Mouse (Mus musculus): ENCODE data around the gene Map3k14. TPM values are rescaled to one million over a fixed set of nuclear protein-coding genes. Genes with fewer than 3 reads are reported as not detected.

The Map3k14 gene
- polyA plus RNA-seq, 1 experiment from 2014 or later: 5.0 TPM

DNA sequence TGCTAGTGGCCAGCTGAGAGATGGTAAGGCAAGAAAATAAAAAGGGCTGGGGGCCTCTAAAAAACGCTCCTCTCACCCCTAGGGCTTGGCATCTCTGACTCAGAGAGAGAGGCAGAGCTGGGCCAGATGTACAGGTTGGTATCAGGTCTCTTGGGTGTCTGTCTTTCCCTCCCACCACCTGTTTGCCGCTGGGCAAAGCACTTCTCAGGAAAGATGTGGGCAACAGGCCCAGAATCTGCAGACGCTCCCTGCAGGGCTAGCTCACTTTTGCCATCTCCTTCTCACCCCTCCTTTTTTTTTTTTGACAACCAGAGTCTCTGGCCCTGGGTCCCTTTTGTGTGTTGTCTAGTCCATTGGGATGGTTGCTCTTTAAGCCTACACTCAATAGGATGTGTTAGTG lies 1.6 kb upstream of the Map3k14 start:
- no peak overlapping the region for H3K27ac ChIP-seq
- WGBS: 89% methylated on average over 3 of the region's 3 CpGs
- ATAC-seq: no peak

GRCm38 (mm10) chr11:103268350-103268749 lies 1.1 kb upstream of the Map3k14 start:
- WGBS: 83% methylated on average over 4 of the region's 4 CpGs
- Histone ChIP-seq H3K27ac (peak overlapping the region; percentile 93), H3K27me3 (no peaks in the 10 kb centered on the region), H3K4me2 (replicated peaks) (peak overlapping the region; percentile 83), H3K4me3 (replicated peaks) (peak overlapping the region; percentile 65; the same call in 1 of the 2 replicates), H3K9ac (replicated peaks) (no peak overlapping the region), H3K9me3 (no peaks in the 10 kb centered on the region), H3K4me1 (replicated peaks) (peaks cover 43% of the 10 kb centered on the region), H3K36me3 (no peaks in the 10 kb centered on the region)
- ATAC-seq: no peak

More for the DNA sequence above, 1.6 kb upstream of the Map3k14 start:
- Histone ChIP-seq H3K27me3 (no peaks in the 10 kb centered on the region), H3K4me2 (replicated peaks) (no peak overlapping the region), H3K9ac (replicated peaks) (no peak overlapping the region), H3K4me1 (replicated peaks) (peaks cover 37% of the 10 kb centered on the region), H3K4me3 (replicated peaks) (no peak overlapping the region), H3K9me3 (no peaks in the 10 kb centered on the region), H3K36me3 (no peaks in the 10 kb centered on the region)

- under 1% methylated on average over 41 of the region's 42 CpGs for WGBS
- Histone ChIP-seq H3K27me3 (no peaks in the 10 kb centered on the region), H3K9ac (replicated peaks) (peak overlapping the region; percentile 85), H3K4me1 (replicated peaks) (peaks cover 58% of the 10 kb centered on the region), H3K4me3 (replicated peaks) (peak overlapping the region; percentile 65), H3K4me2 (replicated peaks) (peak overlapping the region; percentile 83), H3K27ac (peak overlapping the region; percentile 93), H3K9me3 (no peaks in the 10 kb centered on the region), H3K36me3 (no peaks in the 10 kb centered on the region)
- peak; percentile 2; the same call in 1 of the 2 replicates for ATAC-seq
Measured at GRCm38 (mm10) chr11:103266729-103267345, 435 bp downstream of the Map3k14 start.

DNA sequence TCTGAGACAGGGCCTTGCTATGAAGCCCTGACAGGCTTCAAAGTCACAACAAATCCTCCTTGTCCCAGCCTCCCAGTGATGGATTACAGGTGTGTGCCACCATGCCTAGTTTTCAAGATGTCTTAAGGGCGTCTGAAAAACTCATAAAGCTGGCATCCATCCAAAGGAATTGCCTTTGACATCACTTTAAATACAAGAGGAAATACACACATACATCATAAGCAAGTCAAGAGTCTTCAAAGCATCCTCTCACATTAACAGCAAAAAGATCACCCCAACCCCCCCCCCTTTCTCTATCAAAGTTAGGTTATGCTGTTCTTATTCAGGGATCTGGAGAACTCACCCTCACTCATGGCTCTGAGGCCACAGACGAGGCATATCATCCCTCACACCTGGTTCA lies 1.4 kb downstream of the Map3k14 start:
- no peak for ATAC-seq
- H3K9ac ChIP-seq (replicated peaks): peak overlapping the region; percentile 85; the same call in 1 of the 2 replicates

DNA sequence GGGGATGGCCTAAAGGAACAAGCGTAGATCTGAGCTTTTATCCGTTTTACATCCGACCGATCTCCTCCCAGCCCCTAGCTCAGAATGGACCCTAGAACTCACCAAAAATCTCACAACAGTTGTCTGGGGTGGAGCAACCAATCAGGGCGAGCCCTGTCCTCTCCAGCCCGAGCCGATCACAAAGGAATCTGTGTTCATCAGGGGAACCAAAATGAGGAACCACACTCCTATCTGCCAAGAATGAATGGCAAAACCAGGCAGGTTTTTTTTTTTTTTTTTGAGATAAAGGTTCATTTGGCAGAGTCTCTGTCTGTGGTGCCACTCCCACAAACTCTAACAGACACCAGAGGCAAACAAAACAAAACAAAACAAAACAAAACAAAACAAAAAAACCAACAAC lies 2.1 kb downstream of the Map3k14 start:
- 25% methylated on average over 7 of the region's 7 CpGs for WGBS
- no peak for ATAC-seq
- Histone ChIP-seq H3K36me3 (no peaks in the 10 kb centered on the region), H3K27me3 (no peaks in the 10 kb centered on the region), H3K9ac (replicated peaks) (peak overlapping the region; percentile 53; the same call in 1 of the 2 replicates), H3K4me2 (replicated peaks) (peak overlapping the region; percentile 83), H3K9me3 (no peaks in the 10 kb centered on the region), H3K27ac (peak overlapping the region; percentile 70; the same call in 1 of the 2 replicates), H3K4me3 (replicated peaks) (peak overlapping the region; percentile 65), H3K4me1 (replicated peaks) (peaks cover 61% of the 10 kb centered on the region)

More for the DNA sequence above, 1.4 kb downstream of the Map3k14 start:
- Histone ChIP-seq H3K36me3 (no peaks in the 10 kb centered on the region), H3K4me2 (replicated peaks) (peak overlapping the region; percentile 83), H3K27ac (no peak overlapping the region), H3K4me1 (replicated peaks) (peaks cover 61% of the 10 kb centered on the region), H3K4me3 (replicated peaks) (peak overlapping the region; percentile 65), H3K27me3 (no peaks in the 10 kb centered on the region), H3K9me3 (no peaks in the 10 kb centered on the region)
- 64% methylated on average over 2 of the region's 2 CpGs for WGBS

- Histone ChIP-seq H3K4me3 (replicated peaks) (peak overlapping the region; percentile 65), H3K27ac (peak overlapping the region; percentile 70), H3K4me2 (replicated peaks) (peak overlapping the region; percentile 83), H3K36me3 (no peaks in the 10 kb centered on the region), H3K9me3 (no peaks in the 10 kb centered on the region), H3K9ac (replicated peaks) (peak overlapping the region; percentile 53; the same call in 1 of the 2 replicates), H3K27me3 (no peaks in the 10 kb centered on the region), H3K4me1 (replicated peaks) (peaks cover 62% of the 10 kb centered on the region)
- ATAC-seq: no peak
- 54% methylated on average over 20 of the region's 20 CpGs for WGBS
Measured at GRCm38 (mm10) chr11:103264427-103265005, 2.8 kb downstream of the Map3k14 start.

- peaks cover 66% of the 10 kb centered on the region for H3K4me1 ChIP-seq (replicated peaks)
- no peaks in the 10 kb centered on the region for H3K27me3 ChIP-seq
- no peaks in the 10 kb centered on the region for H3K36me3 ChIP-seq
- H3K9me3 ChIP-seq: no peaks in the 10 kb centered on the region
- peak overlapping the region; percentile 83 for H3K4me2 ChIP-seq (replicated peaks)
- WGBS: 18% methylated on average over 10 of the region's 10 CpGs
- H3K27ac ChIP-seq: peak overlapping the region; percentile 70
- peak overlapping the region; percentile 53 for H3K9ac ChIP-seq (replicated peaks)
- H3K4me3 ChIP-seq (replicated peaks): no peak overlapping the region
- no peak for ATAC-seq
Measured at GRCm38 (mm10) chr11:103263551-103263950, 3.7 kb downstream of the Map3k14 start.

DNA sequence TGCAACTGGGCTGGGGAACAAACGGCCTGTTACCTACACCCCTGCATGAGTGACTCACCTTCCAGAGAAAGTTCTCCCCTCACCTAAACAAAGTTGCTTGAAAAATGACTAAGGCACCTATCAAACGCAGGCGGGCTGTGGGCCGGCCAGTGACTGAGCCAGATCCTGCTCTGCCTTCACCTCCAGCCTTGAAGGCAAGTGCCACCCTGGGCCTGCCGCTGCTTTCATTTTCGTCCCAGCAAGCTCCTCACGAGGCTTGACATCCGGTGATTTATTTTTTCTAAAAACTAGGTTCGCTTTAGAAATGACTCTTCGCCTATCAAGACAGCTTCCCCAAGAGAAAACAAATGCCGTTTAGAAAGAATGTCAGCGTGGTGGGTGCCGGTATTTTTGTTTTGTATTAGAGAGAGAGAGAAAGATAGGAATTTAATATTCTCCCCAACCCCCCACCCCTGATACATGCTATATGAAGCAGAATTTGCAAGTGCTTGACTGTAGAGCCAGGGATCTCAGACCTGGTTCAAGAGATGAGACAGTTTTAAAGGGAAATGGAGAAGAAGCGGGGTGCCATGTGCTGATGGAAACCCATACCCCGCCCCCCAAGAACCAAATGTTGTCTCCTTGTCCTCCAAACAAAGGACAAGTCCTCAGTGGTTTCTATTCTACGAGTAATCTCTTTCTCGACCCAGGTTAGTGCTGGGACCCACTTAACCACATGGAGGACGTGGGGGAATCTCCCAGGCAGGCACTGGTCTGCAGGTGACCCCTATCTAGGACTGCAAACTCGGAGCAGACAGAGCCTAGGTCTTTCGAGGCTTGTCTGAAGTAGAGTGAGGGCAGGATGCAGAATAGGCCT lies 4.6 kb downstream of the Map3k14 start:
- Histone ChIP-seq H3K27ac (peak overlapping the region; percentile 70), H3K4me1 (replicated peaks) (peaks cover 59% of the 10 kb centered on the region), H3K36me3 (no peaks in the 10 kb centered on the region), H3K4me3 (replicated peaks) (no peak overlapping the region), H3K9ac (replicated peaks) (peak overlapping the region; percentile 53), H3K4me2 (replicated peaks) (peak overlapping the region; percentile 83), H3K9me3 (no peaks in the 10 kb centered on the region), H3K27me3 (no peaks in the 10 kb centered on the region)
- WGBS: 74% methylated on average over 20 of the region's 20 CpGs
- ATAC-seq: no peak

DNA sequence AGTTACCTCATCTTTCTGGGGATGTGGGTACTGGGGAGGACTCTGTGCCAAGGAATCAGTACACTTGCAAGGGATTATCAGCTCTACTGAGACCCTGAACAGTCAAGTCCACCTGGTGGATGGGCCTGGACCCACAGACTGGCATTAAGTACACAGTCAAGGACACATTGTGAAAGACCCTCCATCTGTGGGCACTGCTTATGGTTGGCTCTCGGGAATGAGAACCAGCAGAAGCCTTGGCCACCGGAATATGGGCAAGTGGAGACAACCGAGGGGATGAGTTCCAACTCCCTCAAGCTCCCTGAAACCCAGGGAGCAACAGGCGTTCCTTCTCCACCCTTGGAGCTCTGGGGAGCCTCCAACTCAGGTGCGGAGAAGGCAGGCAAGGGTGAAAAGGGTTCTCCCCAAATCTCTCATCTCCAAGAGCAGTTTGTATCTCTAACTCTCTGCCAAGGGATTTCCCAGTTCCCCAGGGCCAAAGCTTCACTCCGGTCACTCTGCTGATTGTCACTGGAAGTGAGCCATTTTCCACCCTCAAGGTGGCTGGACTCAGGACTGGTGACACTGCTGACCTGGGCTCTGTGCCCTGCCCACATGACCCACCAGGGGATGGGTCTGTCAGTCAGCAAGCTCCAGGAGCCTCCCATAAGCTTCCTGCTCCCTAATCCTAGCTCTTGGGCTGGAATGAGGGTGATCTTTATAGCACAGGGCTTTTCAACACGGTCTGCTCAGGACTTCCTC lies 5.4 kb downstream of the Map3k14 start:
- Histone ChIP-seq H3K36me3 (no peaks in the 10 kb centered on the region), H3K27ac (no peak overlapping the region), H3K27me3 (no peaks in the 10 kb centered on the region), H3K4me1 (replicated peaks) (peaks cover 59% of the 10 kb centered on the region), H3K9ac (replicated peaks) (no peak overlapping the region), H3K9me3 (no peaks in the 10 kb centered on the region), H3K4me3 (replicated peaks) (no peak overlapping the region), H3K4me2 (replicated peaks) (no peak overlapping the region)
- WGBS: 91% methylated on average over 7 of the region's 7 CpGs
- ATAC-seq: no peak

- Histone ChIP-seq H3K27me3 (no peaks in the 10 kb centered on the region), H3K4me2 (replicated peaks) (no peak overlapping the region), H3K4me3 (replicated peaks) (no peak overlapping the region), H3K4me1 (replicated peaks) (peaks cover 47% of the 10 kb centered on the region), H3K36me3 (no peaks in the 10 kb centered on the region), H3K27ac (no peak overlapping the region), H3K9ac (replicated peaks) (no peak overlapping the region), H3K9me3 (no peaks in the 10 kb centered on the region)
- no peak for ATAC-seq
- 93% methylated on average over 12 of the region's 12 CpGs for WGBS
Measured at GRCm38 (mm10) chr11:103260515-103261192, 6.6 kb downstream of the Map3k14 start.

- no peak for ATAC-seq
- Histone ChIP-seq H3K4me3 (replicated peaks) (no peak overlapping the region), H3K9ac (replicated peaks) (no peak overlapping the region), H3K36me3 (no peaks in the 10 kb centered on the region), H3K27ac (no peak overlapping the region), H3K4me1 (replicated peaks) (peaks cover 40% of the 10 kb centered on the region), H3K9me3 (no peaks in the 10 kb centered on the region), H3K4me2 (replicated peaks) (no peak overlapping the region), H3K27me3 (no peaks in the 10 kb centered on the region)
- WGBS: 97% methylated on average over 5 of the region's 5 CpGs
Measured at GRCm38 (mm10) chr11:103260034-103260433, 7.2 kb downstream of the Map3k14 start.

Measured in midbrain, embryonic 13.5 days (tissue).